In the genomic region with DNA sequence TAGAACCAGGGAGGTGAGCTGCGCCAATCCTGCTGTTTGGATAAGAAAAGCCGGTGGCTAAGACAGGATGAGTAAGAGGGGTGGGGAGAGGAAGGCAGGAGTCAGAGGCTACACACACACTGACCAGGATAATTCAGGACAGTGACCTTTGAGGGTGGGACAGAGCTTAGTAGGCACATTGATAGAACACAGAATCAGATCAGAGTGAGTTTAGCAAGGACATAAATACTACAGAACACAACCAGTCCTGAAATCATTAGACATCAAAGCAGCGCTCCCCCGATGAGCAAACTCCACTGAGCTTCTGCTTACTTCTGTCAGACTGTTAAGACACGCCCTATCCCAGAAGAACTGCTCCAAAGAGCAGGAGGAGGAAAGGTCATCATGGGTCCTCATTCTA, we compare ENCODE assay signal across 12 mouse cellular contexts.
DNase-seq lines count a peak whose midpoint lies in the region; ATAC-seq and TF ChIP-seq lines count a peak whose summit lies in the region.
"Had no signal": no experiment of that assay in that cellular context is flagged by ENCODE, and none has a peak within 500 bp of the region (broad histone marks: within the 10 kb centered on the region; RNA-seq: fewer than 3 reads in every experiment).

No protein-coding gene starts in this region.

- no peaks in the 10 kb centered on the region for H3K36me3 ChIP-seq in heart, embryonic 13.5 days
- H3K36me3 ChIP-seq in lung, postnatal 0 days (ENCODE audit: insufficient read depth, low read length), result no peaks in the 10 kb centered on the region
- no peaks in the 10 kb centered on the region for H3K36me3 ChIP-seq in stomach, embryonic 16.5 days (ENCODE audit: control insufficient read depth, insufficient read depth, low read length)

- H3K4me1 ChIP-seq in heart, embryonic 13.5 days, result peaks cover 52% of the 10 kb centered on the region
- H3K4me1 ChIP-seq in lung, postnatal 0 days (ENCODE audit: insufficient read depth, low read depth, low read length), result peaks cover 7% of the 10 kb centered on the region
- H3K4me1 ChIP-seq in embryonic fibroblast, embryonic 13.5 days (ENCODE audit: control insufficient read depth, insufficient read depth, low read length), result peaks cover 24% of the 10 kb centered on the region
- H3K4me1 ChIP-seq in stomach, embryonic 16.5 days (ENCODE audit: control insufficient read depth, insufficient read depth, low read length), result peaks cover 29% of the 10 kb centered on the region

- 54% methylated on average over 5 of the region's 5 CpGs for WGBS in heart, embryonic 13.5 days
- 55% methylated on average over 5 of the region's 5 CpGs for WGBS in lung, postnatal 0 days
- WGBS in stomach, embryonic 16.5 days, result 33% methylated on average over 5 of the region's 5 CpGs

- no peak overlapping the region for H3K4me3 ChIP-seq in heart, embryonic 13.5 days
- H3K4me3 ChIP-seq in lung, postnatal 0 days (ENCODE audit: low read depth, low read length), result no peak overlapping the region
- no peak overlapping the region for H3K4me3 ChIP-seq in embryonic fibroblast, embryonic 13.5 days (ENCODE audit: insufficient read depth, low read length)
- no peak overlapping the region for H3K4me3 ChIP-seq in stomach, embryonic 16.5 days (replicated peaks; ENCODE audit: low read length)
- H3K4me3 ChIP-seq: erythroblast, embryonic 14.5 days had no signal

- 0 out of 2 replicates have a peak, but pooled peaks cover 5% of the 10 kb centered on the region for H3K9me3 ChIP-seq in heart, embryonic 13.5 days
- no peaks in the 10 kb centered on the region for H3K9me3 ChIP-seq in lung, postnatal 0 days (ENCODE audit: low read length)
- peaks cover 5% of the 10 kb centered on the region; the same call in 1 of the 2 replicates for H3K9me3 ChIP-seq in stomach, embryonic 16.5 days (replicated peaks; ENCODE audit: control insufficient read depth, low read length)

- no peak for TF ChIP-seq CTCF in lung, postnatal 0 days (IDR thresholded peaks at IDR 0.05)
- no peak for TF ChIP-seq CTCF in embryonic fibroblast, embryonic 13.5 days (IDR thresholded peaks at IDR 0.05; ENCODE audit: borderline replicate concordance, insufficient read depth, low read length)

- DNase-seq in heart, postnatal 25 days (ENCODE audit: low spot score), result no peak
- DNase-seq in lung, postnatal 0 days (ENCODE audit: low spot score), result peak; percentile 49
- no peak for DNase-seq in lung, postnatal 25 days (ENCODE audit: low spot score)
- DNase-seq in right cerebral cortex, adult 2 months (ENCODE audit: low spot score in 2 of 2), result no peak
- DNase-seq: cerebellum, adult 11-12 months; heart, postnatal 36 days; left cerebral cortex, postnatal 4 days; spleen, adult 18-20 months had no signal

- no peak overlapping the region for H3K4me2 ChIP-seq in heart, embryonic 13.5 days
- H3K4me2 ChIP-seq in lung, postnatal 0 days (replicated peaks; ENCODE audit: low read depth, low read length), result no peak overlapping the region
- 0 out of 2 replicates have a peak overlapping the region, but pooled peaks have one; percentile 7 for H3K4me2 ChIP-seq in stomach, embryonic 16.5 days (ENCODE audit: low read depth, low read length)

- no peak for TF ChIP-seq POLR2A in embryonic fibroblast, embryonic 13.5 days (IDR thresholded peaks at IDR 0.05; ENCODE audit: low read depth, low read length)

- ATAC-seq in heart, embryonic 13.5 days (ENCODE audit: extremely low read depth, insufficient number of reproducible peaks, low FRiP score, low TSS enrichment), result no peak
- peak; percentile 42 for ATAC-seq in lung, postnatal 0 days
- peak; percentile 18; the same call in 1 of the 2 replicates for ATAC-seq in stomach, embryonic 16.5 days (ENCODE audit: insufficient read depth, low FRiP score)

- peak overlapping the region; percentile 20 for H3K27ac ChIP-seq in heart, embryonic 13.5 days (replicated peaks)
- H3K27ac ChIP-seq in lung, postnatal 0 days (ENCODE audit: low read length), result no peak overlapping the region
- H3K27ac ChIP-seq in embryonic fibroblast, embryonic 13.5 days (ENCODE audit: insufficient read depth, low read length), result peak overlapping the region; percentile 8
- H3K27ac ChIP-seq in stomach, embryonic 16.5 days (ENCODE audit: low read length), result peak overlapping the region; percentile 58; the same call in 1 of the 2 replicates

- intact Hi-C loops in heart, postnatal 25 days (cut with DNase I), result loop anchor here (5.0 kb wide), 1 partner anchor 33 kb away; no protein-coding TSS in a partner anchor

- no peaks in the 10 kb centered on the region for H3K27me3 ChIP-seq in heart, embryonic 13.5 days (replicated peaks)
- H3K27me3 ChIP-seq in lung, postnatal 0 days (replicated peaks; ENCODE audit: insufficient read depth, low read length), result no peaks in the 10 kb centered on the region
- no peaks in the 10 kb centered on the region for H3K27me3 ChIP-seq in stomach, embryonic 16.5 days (ENCODE audit: control insufficient read depth, insufficient read depth, low read length)

- TF ChIP-seq EP300 in lung, postnatal 0 days (IDR thresholded peaks at IDR 0.05), result no peak

- no peak overlapping the region for H3K9ac ChIP-seq in heart, embryonic 13.5 days
- no peak overlapping the region for H3K9ac ChIP-seq in lung, postnatal 0 days (replicated peaks; ENCODE audit: low read depth)
- H3K9ac ChIP-seq in stomach, embryonic 16.5 days (ENCODE audit: low read length), result no peak overlapping the region
